Mouse (Mus musculus) midbrain, embryonic 14.5 days (tissue): ENCODE results near the gene Rnaseh2b. TPM values are rescaled to one million over a fixed set of nuclear protein-coding genes. Genes with fewer than 3 reads are reported as not detected.

ENCODE experiments used
- ATAC-seq: fragments of 200-750 bp; cut with Nextera tagmentation; 2 replicates; pipeline ENCODE4 v1.8.0; 2017; ENCODE audit warnings: moderate number of reproducible peaks, moderate library complexity; ENCODE audit not compliant: low FRiP score, low TSS enrichment
- DNase-seq: peaks from one replicate; pipeline ENCODE4 v3.0.0-alpha.2; 2015
- H3K27ac ChIP-seq: fragments of 300-500 bp; sonication (generic); replicated peaks from 2 replicates; pipeline ENCODE4 v1.5.1; 2014; ENCODE audit warnings: mild to moderate bottlenecking, low read depth, low read length, moderate library complexity
- H3K27me3 ChIP-seq: fragments of 300-500 bp; sonication (generic); 2 replicates; pipeline ENCODE4 v1.6.1; 2014; ENCODE audit warnings: low read length, control low read depth, mixed read lengths; ENCODE audit not compliant: control insufficient read depth, insufficient read depth
- H3K36me3 ChIP-seq: fragments of 300-500 bp; sonication (generic); 2 replicates; pipeline ENCODE4 v1.6.1; 2014; ENCODE audit warnings: low read length, control low read depth; ENCODE audit not compliant: control insufficient read depth, insufficient read depth
- H3K4me1 ChIP-seq: fragments of 300-500 bp; sonication (generic); 2 replicates; pipeline ENCODE4 v1.6.1; 2014; ENCODE audit warnings: mild to moderate bottlenecking, antibody characterized with exemption, low read length, control low read depth; ENCODE audit not compliant: control insufficient read depth, insufficient read depth
- H3K4me2 ChIP-seq: fragments of 300-500 bp; sonication (generic); 2 replicates; pipeline ENCODE4 v1.6.1; 2014; ENCODE audit warnings: mild to moderate bottlenecking, low read length, moderate library complexity
- H3K4me3 ChIP-seq: fragments of 300-500 bp; sonication (generic); replicated peaks from 2 replicates; pipeline ENCODE4 v1.5.1; 2014; ENCODE audit warnings: low read depth, low read length
- H3K9ac ChIP-seq: fragments of 300-500 bp; sonication (generic); replicated peaks from 2 replicates; pipeline ENCODE4 v1.6.1; 2014; ENCODE audit warnings: mild to moderate bottlenecking, low read length, moderate library complexity
- H3K9me3 ChIP-seq: fragments of 300-500 bp; sonication (generic); 2 replicates; pipeline ENCODE4 v1.6.1; 2016; ENCODE audit warnings: low read length, control low read depth, mixed read lengths; ENCODE audit not compliant: control insufficient read depth
- WGBS: fragments of 180-500 bp; shearing (Covaris S2); extraction: QIAGEN DNeasy Blood & Tissue Kit; methylation state at CpG from one replicate; pipeline ENCODE4 v1.1.7; 2014; 5-methylcytosine and 5-hydroxymethylcytosine counted together
- polyA plus RNA-seq: library from polyadenylated mRNA; unstranded; fragments of >200 nt; fragmentation: Nextera tagmentation; extraction: Ambion mirVana; gene quantifications from 2 replicates; pipeline ENCODE4 v1.2.1, GENCODE M21; 2014

The Rnaseh2b gene
- polyA plus RNA-seq, 1 experiment from 2014 or later, result 38.5 TPM

DNA sequence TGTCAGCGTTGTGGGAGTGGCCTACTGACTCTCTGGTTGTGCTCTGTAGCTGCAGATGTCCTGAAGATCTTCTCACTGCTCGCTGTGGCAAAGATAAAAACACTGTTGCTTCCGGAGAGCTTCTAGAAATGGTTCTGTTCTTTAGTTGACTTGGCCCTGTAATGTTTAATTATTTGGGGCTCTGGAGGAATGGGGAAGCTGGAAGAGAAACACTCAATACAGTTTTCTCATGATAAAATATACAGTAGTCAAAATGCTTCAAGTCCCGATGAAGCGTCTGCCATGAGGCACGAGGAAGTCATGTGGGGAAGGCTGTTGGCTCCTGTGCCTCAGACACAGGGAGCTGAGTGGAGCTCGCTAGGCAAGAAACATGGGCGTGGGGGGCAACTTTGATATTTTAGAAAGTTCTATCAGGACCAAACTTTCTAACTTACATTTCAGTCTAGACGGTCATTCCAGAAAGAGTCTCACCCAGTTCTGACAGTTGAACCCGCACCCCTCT, 50.3 kb downstream of the Rnaseh2b start:
- no peaks in the 10 kb centered on the region for H3K4me1 ChIP-seq
- no peaks in the 10 kb centered on the region for H3K9me3 ChIP-seq
- no peak overlapping the region for H3K4me3 ChIP-seq
- H3K27me3 ChIP-seq, result no peaks in the 10 kb centered on the region
- no peaks in the 10 kb centered on the region for H3K36me3 ChIP-seq
- 77% methylated on average over 10 of the region's 10 CpGs for WGBS
- no peak for DNase-seq
- no peak overlapping the region for H3K9ac ChIP-seq
- H3K4me2 ChIP-seq, result no peak overlapping the region
- ATAC-seq, result no peak
- no peak overlapping the region for H3K27ac ChIP-seq

DNA sequence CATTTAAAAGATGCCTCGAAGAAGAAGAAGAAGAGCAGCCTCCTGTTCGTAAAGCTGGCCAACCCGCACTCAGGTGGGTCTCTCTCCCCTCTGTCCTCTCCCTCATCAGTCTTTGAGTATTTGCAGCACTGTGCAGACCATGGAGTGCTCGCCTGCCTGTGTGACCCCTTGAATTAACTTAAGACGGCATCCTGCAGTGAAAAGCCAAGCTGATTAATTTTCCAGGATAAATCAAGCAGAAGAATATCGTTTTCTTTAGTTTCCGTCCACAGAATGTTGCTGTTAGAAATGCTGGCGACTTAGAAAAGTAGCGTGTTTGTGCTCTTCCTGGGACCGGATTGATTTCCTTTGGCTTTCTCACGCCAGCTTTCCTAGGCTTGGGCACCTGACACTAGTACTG, 54.2 kb downstream of the Rnaseh2b start:
- WGBS, result 76% methylated on average over 11 of the region's 11 CpGs
- DNase-seq (no peak), ATAC-seq (no peak)
- H3K4me2 ChIP-seq, result no peak overlapping the region
- H3K36me3 ChIP-seq, result no peaks in the 10 kb centered on the region
- no peak overlapping the region for H3K9ac ChIP-seq
- H3K27me3 ChIP-seq, result no peaks in the 10 kb centered on the region
- no peaks in the 10 kb centered on the region for H3K9me3 ChIP-seq
- no peak overlapping the region for H3K4me3 ChIP-seq
- H3K27ac ChIP-seq, result no peak overlapping the region
- H3K4me1 ChIP-seq, result no peaks in the 10 kb centered on the region

DNA sequence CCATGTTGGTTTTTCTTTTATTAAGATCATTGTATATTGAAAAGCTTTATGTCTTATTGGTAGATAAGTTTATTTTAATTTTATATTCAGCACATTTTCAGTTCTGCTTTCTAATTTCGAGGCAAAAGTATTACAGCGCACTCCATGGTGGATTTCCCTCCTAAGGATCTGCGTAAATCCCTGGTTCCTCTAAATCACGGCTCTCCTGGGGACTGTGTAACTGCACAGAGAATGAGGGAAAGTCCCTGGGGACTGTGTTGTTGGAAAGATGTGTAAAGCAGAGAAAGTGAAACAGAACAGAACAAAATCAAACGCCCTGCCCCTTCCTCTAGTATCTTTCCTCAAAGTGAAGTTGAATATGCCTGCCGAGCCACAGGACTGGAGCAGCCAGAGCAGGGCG, 54.7 kb downstream of the Rnaseh2b start:
- 87% methylated on average over 7 of the region's 7 CpGs for WGBS
- ATAC-seq, result no peak
- no peaks in the 10 kb centered on the region for H3K4me1 ChIP-seq
- H3K9ac ChIP-seq, result no peak overlapping the region
- no peaks in the 10 kb centered on the region for H3K27me3 ChIP-seq
- H3K36me3 ChIP-seq, result 0 out of 2 replicates have a peak, but pooled peaks cover 3% of the 10 kb centered on the region
- no peak overlapping the region for H3K4me2 ChIP-seq
- DNase-seq, result no peak
- no peak overlapping the region for H3K27ac ChIP-seq
- H3K9me3 ChIP-seq, result no peaks in the 10 kb centered on the region
- no peak overlapping the region for H3K4me3 ChIP-seq

DNA sequence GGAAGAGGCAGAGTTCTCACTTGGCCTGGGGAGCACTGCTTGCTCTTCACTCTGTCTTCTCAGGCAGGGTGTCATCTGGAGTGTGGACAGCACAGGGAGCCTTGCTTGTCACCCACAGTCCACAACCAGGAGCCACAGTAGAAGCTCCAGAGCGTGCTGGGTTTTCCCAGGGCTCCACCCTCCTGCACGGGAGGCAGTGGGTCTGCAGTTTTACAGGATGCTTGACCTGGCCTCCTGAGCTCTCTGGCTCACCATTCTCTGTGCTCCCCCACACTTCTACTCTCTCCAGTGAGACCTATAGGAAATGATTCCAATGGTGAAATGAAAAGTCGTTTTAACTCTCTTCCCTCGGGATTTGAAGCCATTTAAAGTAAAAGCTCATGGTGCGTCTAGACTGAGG, 57.4 kb downstream of the Rnaseh2b start:
- Histone ChIP-seq H3K9ac (no peak overlapping the region), H3K4me1 (no peaks in the 10 kb centered on the region), H3K4me2 (no peak overlapping the region), H3K36me3 (0 out of 2 replicates have a peak, but pooled peaks cover 3% of the 10 kb centered on the region), H3K9me3 (no peaks in the 10 kb centered on the region), H3K27ac (no peak overlapping the region), H3K27me3 (no peaks in the 10 kb centered on the region), H3K4me3 (no peak overlapping the region)
- DNase-seq (no peak), ATAC-seq (no peak)
- 86% methylated on average over 5 of the region's 5 CpGs for WGBS

DNA sequence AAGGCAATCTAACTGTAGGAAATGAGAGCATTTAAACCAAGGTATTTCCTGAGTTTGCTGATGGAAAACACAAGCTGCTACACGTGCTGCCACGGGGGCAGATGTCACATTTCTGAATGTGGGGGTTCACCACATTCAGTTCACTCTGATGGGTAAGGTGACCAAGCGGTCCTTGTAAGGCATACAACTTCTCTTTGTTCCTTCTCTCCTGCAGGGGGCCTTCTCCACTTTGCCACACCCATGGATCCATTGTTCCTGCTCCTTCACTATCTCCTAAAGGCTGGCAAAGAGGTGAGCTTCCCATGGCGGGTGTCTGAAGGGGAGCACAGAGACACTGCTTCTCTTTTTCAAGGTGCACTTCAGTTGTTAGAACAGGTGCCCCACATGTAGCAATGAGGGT, 57.8 kb downstream of the Rnaseh2b start:
- Histone ChIP-seq H3K9me3 (no peaks in the 10 kb centered on the region), H3K27ac (no peak overlapping the region), H3K4me3 (no peak overlapping the region), H3K9ac (no peak overlapping the region), H3K27me3 (no peaks in the 10 kb centered on the region), H3K36me3 (0 out of 2 replicates have a peak, but pooled peaks cover 3% of the 10 kb centered on the region), H3K4me2 (no peak overlapping the region), H3K4me1 (no peaks in the 10 kb centered on the region)
- DNase-seq (no peak), ATAC-seq (no peak)
- 79% methylated on average over 4 of the region's 4 CpGs for WGBS

DNA sequence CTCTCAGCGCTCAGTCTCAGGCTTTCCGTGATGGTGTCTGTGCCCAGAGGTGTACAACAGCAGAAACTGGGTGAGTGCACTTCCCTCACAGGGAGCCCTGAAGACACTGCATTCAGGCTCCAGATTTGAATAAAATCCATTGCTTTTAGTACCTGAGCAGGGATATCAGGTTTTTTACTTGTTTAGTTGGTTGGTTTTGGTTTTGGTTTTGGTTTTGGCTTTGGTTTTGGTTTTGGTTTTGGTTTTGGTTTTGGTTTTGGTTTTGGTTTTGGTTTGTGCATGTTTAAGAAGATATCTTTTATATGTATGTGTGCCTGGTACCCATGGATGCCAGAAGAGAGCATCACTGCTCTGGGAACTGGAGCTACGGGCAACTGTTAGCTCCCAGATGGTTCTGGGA, 58.5 kb downstream of the Rnaseh2b start:
- ATAC-seq, result no peak
- H3K27me3 ChIP-seq, result no peaks in the 10 kb centered on the region
- no peaks in the 10 kb centered on the region for H3K4me1 ChIP-seq
- no peak for DNase-seq
- 96% methylated on average over 3 of the region's 3 CpGs for WGBS
- no peaks in the 10 kb centered on the region for H3K9me3 ChIP-seq
- H3K4me3 ChIP-seq, result no peak overlapping the region
- H3K4me2 ChIP-seq, result no peak overlapping the region
- 0 out of 2 replicates have a peak, but pooled peaks cover 3% of the 10 kb centered on the region for H3K36me3 ChIP-seq
- H3K27ac ChIP-seq, result no peak overlapping the region
- no peak overlapping the region for H3K9ac ChIP-seq

DNA sequence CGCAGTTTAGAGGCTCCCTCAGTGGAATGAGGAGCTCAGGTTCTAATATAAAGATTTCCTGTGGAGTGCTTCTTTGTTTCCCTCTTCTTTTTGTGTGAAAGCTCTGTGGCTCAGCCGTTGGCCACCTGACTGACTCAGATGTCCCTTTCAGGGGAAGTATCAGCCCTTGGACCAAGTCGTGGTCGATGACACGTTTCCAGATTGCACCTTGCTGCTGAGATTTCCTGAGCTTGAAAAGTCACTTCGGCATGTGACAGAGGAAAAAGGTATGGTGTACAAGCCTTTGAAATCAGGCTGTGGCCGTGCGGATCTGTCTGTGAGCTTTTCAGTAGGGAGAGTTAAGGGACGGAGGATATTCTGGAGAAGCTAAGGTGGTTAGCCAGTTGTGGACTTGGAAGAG, 61.0 kb downstream of the Rnaseh2b start:
- H3K9ac ChIP-seq, result no peak overlapping the region
- no peak for ATAC-seq
- no peaks in the 10 kb centered on the region for H3K9me3 ChIP-seq
- no peak overlapping the region for H3K27ac ChIP-seq
- no peak overlapping the region for H3K4me3 ChIP-seq
- H3K4me2 ChIP-seq, result no peak overlapping the region
- H3K4me1 ChIP-seq, result no peaks in the 10 kb centered on the region
- WGBS, result 67% methylated on average over 9 of the region's 9 CpGs
- no peaks in the 10 kb centered on the region for H3K27me3 ChIP-seq
- no peak for DNase-seq
- H3K36me3 ChIP-seq, result 0 out of 2 replicates have a peak, but pooled peaks cover 3% of the 10 kb centered on the region

DNA sequence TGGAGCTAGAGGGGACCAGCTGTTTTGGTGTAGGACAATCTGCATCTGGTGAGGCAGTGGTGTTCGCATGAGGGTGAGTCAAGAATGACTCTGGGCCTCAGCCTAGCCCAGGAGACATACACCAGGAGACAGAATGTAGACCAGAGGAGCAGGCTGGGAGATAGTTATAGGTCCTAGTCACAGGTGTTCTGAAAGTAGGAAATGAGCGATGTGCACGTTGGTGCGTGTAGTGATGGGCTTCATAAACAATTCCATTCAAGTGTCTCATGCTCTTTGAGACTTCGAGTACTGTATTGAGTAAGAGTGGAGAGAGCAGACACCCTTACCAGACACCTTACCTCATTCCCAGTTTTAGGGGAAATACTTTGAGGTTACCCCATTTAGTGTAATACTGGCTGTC, 61.4 kb downstream of the Rnaseh2b start:
- Histone ChIP-seq H3K27me3 (no peaks in the 10 kb centered on the region), H3K27ac (no peak overlapping the region), H3K36me3 (0 out of 2 replicates have a peak, but pooled peaks cover 3% of the 10 kb centered on the region), H3K9me3 (no peaks in the 10 kb centered on the region), H3K4me2 (no peak overlapping the region), H3K9ac (no peak overlapping the region), H3K4me3 (no peak overlapping the region), H3K4me1 (no peaks in the 10 kb centered on the region)
- DNase-seq (no peak), ATAC-seq (no peak)
- WGBS, result 97% methylated on average over 5 of the region's 5 CpGs

DNA sequence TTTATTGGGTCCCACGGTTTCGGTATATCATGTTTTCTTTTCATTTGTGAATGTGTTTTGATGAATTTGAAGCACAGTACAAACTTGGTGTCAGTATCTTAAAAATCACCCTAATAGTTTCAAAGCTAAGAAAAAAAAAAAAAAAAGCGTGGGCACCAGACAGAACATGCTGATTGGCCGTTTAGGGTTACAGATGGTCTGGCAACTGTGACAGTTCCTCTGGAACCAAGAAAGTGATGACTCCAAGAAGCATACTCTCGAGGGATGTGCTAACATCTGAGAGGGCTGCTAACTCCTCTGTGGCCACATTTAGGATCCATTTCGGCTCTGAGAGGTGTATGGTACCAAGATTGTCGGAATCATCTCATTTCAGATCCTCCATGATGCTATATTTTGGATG, 62.8 kb downstream of the Rnaseh2b start:
- H3K9ac ChIP-seq, result no peak overlapping the region
- H3K27ac ChIP-seq, result no peak overlapping the region
- WGBS, result 92% methylated on average over 7 of the region's 7 CpGs
- H3K4me1 ChIP-seq, result no peaks in the 10 kb centered on the region
- H3K9me3 ChIP-seq, result no peaks in the 10 kb centered on the region
- H3K27me3 ChIP-seq, result no peaks in the 10 kb centered on the region
- ATAC-seq (no peak), DNase-seq (no peak)
- H3K36me3 ChIP-seq, result 0 out of 2 replicates have a peak, but pooled peaks cover 3% of the 10 kb centered on the region
- no peak overlapping the region for H3K4me2 ChIP-seq
- H3K4me3 ChIP-seq, result no peak overlapping the region
